Mouse (Mus musculus) cerebellum, adult 2 months (tissue): ENCODE results near the gene Adal.

Experiments used
- CTCF ChIP-seq: fragments of 200-500 bp; IDR thresholded peaks from 2 replicates; pipeline ENCODE4 v1.5.1; 2011; ENCODE audit warnings: low read depth, mild to moderate bottlenecking, control low read depth, low read length, moderate library complexity, borderline replicate concordance; ENCODE audit not compliant: insufficient read depth
- POLR2A ChIP-seq: fragments of 200-500 bp; IDR thresholded peaks from 2 replicates; pipeline ENCODE4 v1.6.1; 2011; ENCODE audit warnings: low read length, control low read depth, borderline replicate concordance; ENCODE audit not compliant: insufficient read depth

DNA sequence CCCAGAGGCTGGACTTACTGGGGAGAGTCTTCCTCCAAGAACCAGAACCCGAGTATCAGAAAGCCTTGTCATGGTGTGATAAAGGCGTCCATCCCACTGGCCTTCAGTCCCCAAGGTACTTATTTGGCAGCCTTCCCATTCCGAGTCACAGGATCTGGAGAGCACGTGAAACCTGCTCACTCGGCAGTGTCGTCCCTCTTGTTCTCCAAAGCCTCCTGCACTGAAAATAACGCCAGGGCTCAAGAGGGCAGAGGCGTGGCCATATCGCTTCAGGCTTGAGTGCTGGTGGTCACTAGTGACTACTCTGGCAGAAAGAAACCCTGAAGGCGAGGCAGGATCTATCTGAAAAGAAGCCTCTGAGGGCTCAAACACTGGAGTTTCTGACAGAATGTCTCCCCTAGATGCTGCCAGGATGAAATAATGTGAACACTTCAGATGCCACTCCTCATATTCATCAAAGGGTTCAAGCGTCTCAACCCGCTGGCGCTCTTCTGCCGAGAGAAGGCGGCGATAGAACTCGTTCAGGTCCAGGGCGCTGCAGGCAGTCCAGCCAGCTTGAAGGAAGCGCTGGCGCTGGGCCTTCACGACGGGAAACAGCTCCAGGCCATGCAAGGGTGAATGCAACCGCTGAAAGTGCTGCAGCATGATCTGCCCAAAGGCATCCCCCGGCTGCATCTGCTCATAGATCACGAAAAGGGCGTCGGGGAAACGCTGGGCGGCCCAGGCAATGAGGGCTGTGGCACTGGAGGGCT lies 786 bp upstream of the Adal start:
- TF ChIP-seq POLR2A = no peak
- no peak for TF ChIP-seq CTCF
